Mouse (Mus musculus) small intestine, adult 2 months (tissue): ENCODE results near the gene Sgsm1.

ENCODE experiments used
- CTCF ChIP-seq: fragments of 200-500 bp; IDR thresholded peaks from 2 replicates; pipeline ENCODE4 v1.5.1; 2012; ENCODE audit warnings: low read depth, mild to moderate bottlenecking, control low read depth, inconsistent platforms, low read length, moderate library complexity, mixed read lengths; ENCODE audit not compliant: insufficient replicate concordance, insufficient read length; ENCODE audit errors: extremely low read depth
- POLR2A ChIP-seq: fragments of 200-500 bp; IDR thresholded peaks from 2 replicates; pipeline ENCODE4 v1.6.1; 2012; ENCODE audit warnings: low read depth, mild to moderate bottlenecking, control low read depth, inconsistent platforms, low read length, moderate library complexity

- no peak for TF ChIP-seq CTCF
- TF ChIP-seq POLR2A, result peak; percentile 40; the same call in 1 of the 2 replicates
Measured at GRCm38 (mm10) chr5:113218617-113219235, 91.9 kb downstream of the Sgsm1 start.
